Mouse (Mus musculus): Measurements from ENCODE around the gene Dohh. TPM values are rescaled to one million over a fixed set of nuclear protein-coding genes. Genes with fewer than 3 reads are reported as not detected.
A peak's percentile ranks its signal among the peaks of the same experiment; 100 is the strongest.

The Dohh gene
- polyA plus RNA-seq, 1 experiment from 2014 or later = 44.8 TPM

- Histone ChIP-seq H3K27ac (ENCODE audit: low read length) (no peak overlapping the region), H3K4me2 (replicated peaks; ENCODE audit: low read depth, low read length) (no peak overlapping the region; the same call in 1 of the 2 replicates), H3K27me3 (ENCODE audit: control insufficient read depth, insufficient read depth, low read length) (no peaks in the 10 kb centered on the region), H3K36me3 (ENCODE audit: control insufficient read depth, insufficient read depth, low read length) (peaks cover 28% of the 10 kb centered on the region), H3K4me3 (ENCODE audit: low read depth, low read length) (0 out of 2 replicates have a peak overlapping the region, but pooled peaks have one; percentile 11), H3K4me1 (ENCODE audit: control insufficient read depth, insufficient read depth, low read length) (peaks cover 53% of the 10 kb centered on the region), H3K9me3 (ENCODE audit: control insufficient read depth, low read depth, low read length) (no peaks in the 10 kb centered on the region), H3K9ac (replicated peaks; ENCODE audit: low read depth, low read length) (no peak overlapping the region; the same call in 1 of the 2 replicates)
- no peak for ATAC-seq (ENCODE audit: insufficient number of reproducible peaks, insufficient read depth, low FRiP score, low read depth)
- 29% methylated on average over 31 of the region's 31 CpGs for WGBS
Observed at GRCm38 (mm10) chr10:81407539-81408423, 23.6 kb downstream of the Dohh start.

GRCm38 (mm10) chr10:81408424-81408729 lies 24.1 kb downstream of the Dohh start:
- Histone ChIP-seq H3K27me3 (ENCODE audit: control insufficient read depth, insufficient read depth, low read length) (no peaks in the 10 kb centered on the region), H3K36me3 (ENCODE audit: control insufficient read depth, insufficient read depth, low read length) (peaks cover 28% of the 10 kb centered on the region), H3K4me2 (replicated peaks; ENCODE audit: low read depth, low read length) (no peak overlapping the region), H3K9me3 (ENCODE audit: control insufficient read depth, low read depth, low read length) (no peaks in the 10 kb centered on the region), H3K27ac (ENCODE audit: low read length) (no peak overlapping the region), H3K4me1 (ENCODE audit: control insufficient read depth, insufficient read depth, low read length) (peaks cover 51% of the 10 kb centered on the region), H3K4me3 (ENCODE audit: low read depth, low read length) (no peak overlapping the region), H3K9ac (replicated peaks; ENCODE audit: low read depth, low read length) (no peak overlapping the region)
- ATAC-seq (ENCODE audit: insufficient number of reproducible peaks, insufficient read depth, low FRiP score, low read depth) = no peak
- WGBS = 58% methylated on average over 13 of the region's 13 CpGs

- Histone ChIP-seq H3K4me3 (ENCODE audit: low read depth, low read length) (no peak overlapping the region), H3K4me1 (ENCODE audit: control insufficient read depth, insufficient read depth, low read length) (peaks cover 51% of the 10 kb centered on the region), H3K9ac (replicated peaks; ENCODE audit: low read depth, low read length) (no peak overlapping the region), H3K27me3 (ENCODE audit: control insufficient read depth, insufficient read depth, low read length) (no peaks in the 10 kb centered on the region), H3K36me3 (ENCODE audit: control insufficient read depth, insufficient read depth, low read length) (peaks cover 26% of the 10 kb centered on the region), H3K4me2 (replicated peaks; ENCODE audit: low read depth, low read length) (no peak overlapping the region), H3K9me3 (ENCODE audit: control insufficient read depth, low read depth, low read length) (no peaks in the 10 kb centered on the region), H3K27ac (ENCODE audit: low read length) (peak overlapping the region; percentile 34; the same call in 1 of the 2 replicates)
- peak; percentile 51; the same call in 1 of the 2 replicates for ATAC-seq (ENCODE audit: insufficient number of reproducible peaks, insufficient read depth, low FRiP score, low read depth)
- WGBS = 21% methylated on average over 9 of the region's 9 CpGs
Observed at GRCm38 (mm10) chr10:81408871-81409291, 24.7 kb downstream of the Dohh start.

GRCm38 (mm10) chr10:81409330-81409729 lies 25.1 kb downstream of the Dohh start:
- Histone ChIP-seq H3K27me3 (ENCODE audit: control insufficient read depth, insufficient read depth, low read length) (no peaks in the 10 kb centered on the region), H3K4me1 (ENCODE audit: control insufficient read depth, insufficient read depth, low read length) (peaks cover 56% of the 10 kb centered on the region), H3K4me2 (replicated peaks; ENCODE audit: low read depth, low read length) (no peak overlapping the region), H3K27ac (ENCODE audit: low read length) (peak overlapping the region; percentile 34; the same call in 1 of the 2 replicates), H3K36me3 (ENCODE audit: control insufficient read depth, insufficient read depth, low read length) (peaks cover 23% of the 10 kb centered on the region), H3K9ac (replicated peaks; ENCODE audit: low read depth, low read length) (no peak overlapping the region), H3K9me3 (ENCODE audit: control insufficient read depth, low read depth, low read length) (no peaks in the 10 kb centered on the region), H3K4me3 (ENCODE audit: low read depth, low read length) (no peak overlapping the region)
- WGBS = 29% methylated on average over 8 of the region's 8 CpGs
- ATAC-seq (ENCODE audit: insufficient number of reproducible peaks, insufficient read depth, low FRiP score, low read depth) = no peak

- Histone ChIP-seq H3K4me1 (ENCODE audit: control insufficient read depth, insufficient read depth, low read length) (peaks cover 66% of the 10 kb centered on the region), H3K4me2 (replicated peaks; ENCODE audit: low read depth, low read length) (0 out of 2 replicates have a peak overlapping the region, but pooled peaks have one; percentile 1), H3K9ac (replicated peaks; ENCODE audit: low read depth, low read length) (no peak overlapping the region), H3K27ac (ENCODE audit: low read length) (peak overlapping the region; percentile 82; the same call in 1 of the 2 replicates), H3K27me3 (ENCODE audit: control insufficient read depth, insufficient read depth, low read length) (no peaks in the 10 kb centered on the region), H3K4me3 (ENCODE audit: low read depth, low read length) (no peak overlapping the region), H3K9me3 (ENCODE audit: control insufficient read depth, low read depth, low read length) (no peaks in the 10 kb centered on the region), H3K36me3 (ENCODE audit: control insufficient read depth, insufficient read depth, low read length) (peaks cover 17% of the 10 kb centered on the region)
- WGBS = 54% methylated on average over 4 of the region's 4 CpGs
- no peak for ATAC-seq (ENCODE audit: insufficient number of reproducible peaks, insufficient read depth, low FRiP score, low read depth)
Observed at GRCm38 (mm10) chr10:81410350-81410749, 26.1 kb downstream of the Dohh start.

- ATAC-seq (ENCODE audit: insufficient number of reproducible peaks, insufficient read depth, low FRiP score, low read depth) = no peak
- H3K9ac ChIP-seq (replicated peaks; ENCODE audit: low read depth, low read length) = no peak overlapping the region
- no peak overlapping the region for H3K4me2 ChIP-seq (replicated peaks; ENCODE audit: low read depth, low read length)
- 70% methylated on average over 9 of the region's 9 CpGs for WGBS
- no peak overlapping the region for H3K4me3 ChIP-seq (ENCODE audit: low read depth, low read length)
- H3K9me3 ChIP-seq (ENCODE audit: control insufficient read depth, low read depth, low read length) = no peaks in the 10 kb centered on the region
- no peaks in the 10 kb centered on the region for H3K27me3 ChIP-seq (ENCODE audit: control insufficient read depth, insufficient read depth, low read length)
- H3K27ac ChIP-seq (ENCODE audit: low read length) = peak overlapping the region; percentile 82
- peaks cover 67% of the 10 kb centered on the region for H3K4me1 ChIP-seq (ENCODE audit: control insufficient read depth, insufficient read depth, low read length)
- peaks cover 12% of the 10 kb centered on the region for H3K36me3 ChIP-seq (ENCODE audit: control insufficient read depth, insufficient read depth, low read length)
Observed at GRCm38 (mm10) chr10:81410981-81411380, 26.8 kb downstream of the Dohh start.

GRCm38 (mm10) chr10:81411471-81412400 lies 27.5 kb downstream of the Dohh start:
- Histone ChIP-seq H3K9me3 (ENCODE audit: control insufficient read depth, low read depth, low read length) (no peaks in the 10 kb centered on the region), H3K4me3 (ENCODE audit: low read depth, low read length) (no peak overlapping the region), H3K4me1 (ENCODE audit: control insufficient read depth, insufficient read depth, low read length) (peaks cover 74% of the 10 kb centered on the region), H3K36me3 (ENCODE audit: control insufficient read depth, insufficient read depth, low read length) (peaks cover 6% of the 10 kb centered on the region), H3K4me2 (replicated peaks; ENCODE audit: low read depth, low read length) (peak overlapping the region; percentile 19; the same call in 1 of the 2 replicates), H3K9ac (replicated peaks; ENCODE audit: low read depth, low read length) (no peak overlapping the region), H3K27me3 (ENCODE audit: control insufficient read depth, insufficient read depth, low read length) (no peaks in the 10 kb centered on the region), H3K27ac (ENCODE audit: low read length) (peak overlapping the region; percentile 82)
- 48% methylated on average over 18 of the region's 18 CpGs for WGBS
- ATAC-seq (ENCODE audit: insufficient number of reproducible peaks, insufficient read depth, low FRiP score, low read depth) = no peak

Measured in stomach, embryonic 14.5 days (tissue).